Comparison of ENCODE assay signal across 8 mouse cellular contexts in genomic region chr8:83972150-83973120, GRCm38 (mm10). TPM values are rescaled to one million over a fixed set of nuclear protein-coding genes. Genes with fewer than 3 reads are reported as not detected.
A peak's percentile ranks its signal among the peaks of the same experiment; 100 is the strongest.
DNase-seq lines count a peak whose midpoint lies in the region; ATAC-seq lines count a peak whose summit lies in the region.

Gene Prkaca, plus strand, starts transcription at chr8:83972993.

- peak; percentile 98 for DNase-seq in NIH3T3 (ENCODE audit: low read depth)
- DNase-seq in cerebellum, postnatal 10 days = peak; percentile 99
- DNase-seq in frontal cortex, postnatal 10 days (ENCODE audit: low spot score in 2 of 2) = peak; percentile 99
- peak; percentile 97 to 99 for DNase-seq in layer of hippocampus, postnatal 14 days (ENCODE audit: low spot score in 2 of 2)
- peak; percentile 96 for DNase-seq in lung, postnatal 14 days
- DNase-seq in retina, adult 2 months (ENCODE audit: low read depth, low spot score) = peak; percentile 92
- peak; percentile 97 to 99 for DNase-seq in thymus, postnatal 36 days

- peak within 1 kb of the TSS; percentile 85 for H3K27ac ChIP-seq in hindbrain, embryonic 12.5 days

- H3K4me3 ChIP-seq in hindbrain, embryonic 12.5 days = peak within 1 kb of the TSS; percentile 99

- peaks cover 12% of the 10 kb centered on the region for H3K36me3 ChIP-seq in hindbrain, embryonic 12.5 days

- H3K27me3 ChIP-seq in hindbrain, embryonic 12.5 days = no peaks in the 10 kb centered on the region

- under 1% methylated on average over 47 of the region's 94 CpGs for WGBS in hindbrain, embryonic 12.5 days

- peak within 1 kb of the TSS; percentile 98 for H3K4me2 ChIP-seq in hindbrain, embryonic 12.5 days (replicated peaks)

- H3K4me1 ChIP-seq in hindbrain, embryonic 12.5 days = peaks cover 29% of the 10 kb centered on the region

- H3K9ac ChIP-seq in hindbrain, embryonic 12.5 days = peak within 1 kb of the TSS; percentile 92

- no peaks in the 10 kb centered on the region for H3K9me3 ChIP-seq in hindbrain, embryonic 12.5 days (replicated peaks)

- ATAC-seq in hindbrain, embryonic 12.5 days (ENCODE audit: low FRiP score) = peak; percentile 100

RNA-seq across cellular contexts. Expression of gene Prkaca, which starts in this region (rescaled TPM):
- 201 and 213 TPM in 2 replicates for polyA plus RNA-seq in hindbrain, embryonic 12.5 days (2016; fragmentation: Nextera tagmentation; extraction: Ambion mirVana)
- total RNA-seq in layer of hippocampus, postnatal 14 days (2021) = 100 to 1,000 TPM; 261 to 268 TPM

Comparison
In these comparisons a context has a peak if more than half of its experiments do, and no peak if none do; other contexts are left out.
1. Peak in every context shown above with its lines: DNase-seq, ATAC-seq, H3K4me3 ChIP-seq and H3K27ac ChIP-seq.